Mouse (Mus musculus) CD4-positive, CD25-positive, alpha-beta regulatory T cell, adult 2 months (primary cell): ENCODE results near the gene Zdhhc12.
"Not testable (repeated sequence)": the region's sequence is repeated elsewhere in the genome, so short reads cannot be mapped to it uniquely, and the experiment has no call there.

Experiments used
- DNase-seq: peaks from one replicate; pipeline ENCODE4 v3.0.0-alpha.2; 2012; ENCODE audit warnings: low read depth, low spot score

Gene Zdhhc12

GRCm38 (mm10) chr2:30064298-30064697 is 29.1 kb downstream of the Zdhhc12 start:
- no peak for DNase-seq

GRCm38 (mm10) chr2:30063791-30064190 is 29.7 kb downstream of the Zdhhc12 start:
- peak; percentile 28 for DNase-seq

GRCm38 (mm10) chr2:30063235-30063634 is 30.2 kb downstream of the Zdhhc12 start:
- DNase-seq = no peak

- peak; percentile 54 for DNase-seq
Observed at GRCm38 (mm10) chr2:30062249-30063093, 31.0 kb downstream of the Zdhhc12 start.

GRCm38 (mm10) chr2:30061215-30062166 is 32.0 kb downstream of the Zdhhc12 start:
- DNase-seq = peak; percentile 74

GRCm38 (mm10) chr2:30058418-30058817 is 35.0 kb downstream of the Zdhhc12 start:
- no peak for DNase-seq

GRCm38 (mm10) chr2:30057223-30057904 is 36.1 kb downstream of the Zdhhc12 start, which contains the start of gene Set:
TSS of gene Set (plus strand) at chr2:30057378.
- DNase-seq = no peak

- no peak for DNase-seq
Observed at GRCm38 (mm10) chr2:30056736-30057135, 36.7 kb downstream of the Zdhhc12 start.

- DNase-seq = not testable (repeated sequence)
Observed at GRCm38 (mm10) chr2:30055310-30055709, 38.1 kb downstream of the Zdhhc12 start.

- peak; percentile 60 for DNase-seq
Observed at GRCm38 (mm10) chr2:30051992-30052761, 41.3 kb downstream of the Zdhhc12 start.

- no peak for DNase-seq
Observed at GRCm38 (mm10) chr2:30049831-30050230, 43.6 kb downstream of the Zdhhc12 start.

- DNase-seq = peak; percentile 99
Observed at GRCm38 (mm10) chr2:30048699-30049388, 44.6 kb downstream of the Zdhhc12 start, which contains the start of gene Wdr34. TSS of gene Wdr34 (minus strand) at chr2:30048881.

- DNase-seq = peak; percentile 27
Observed at GRCm38 (mm10) chr2:30048101-30048501, 45.3 kb downstream of the Zdhhc12 start.

GRCm38 (mm10) chr2:30047127-30047526 is 46.3 kb downstream of the Zdhhc12 start:
- no peak for DNase-seq

GRCm38 (mm10) chr2:30044550-30044949 is 48.9 kb downstream of the Zdhhc12 start:
- DNase-seq = no peak

- DNase-seq = peak; percentile 92
Observed at GRCm38 (mm10) chr2:30042445-30042844, 51.0 kb downstream of the Zdhhc12 start.
